Mouse (Mus musculus): ENCODE measurements around the gene Stambpl1.

The Stambpl1 gene

DNA sequence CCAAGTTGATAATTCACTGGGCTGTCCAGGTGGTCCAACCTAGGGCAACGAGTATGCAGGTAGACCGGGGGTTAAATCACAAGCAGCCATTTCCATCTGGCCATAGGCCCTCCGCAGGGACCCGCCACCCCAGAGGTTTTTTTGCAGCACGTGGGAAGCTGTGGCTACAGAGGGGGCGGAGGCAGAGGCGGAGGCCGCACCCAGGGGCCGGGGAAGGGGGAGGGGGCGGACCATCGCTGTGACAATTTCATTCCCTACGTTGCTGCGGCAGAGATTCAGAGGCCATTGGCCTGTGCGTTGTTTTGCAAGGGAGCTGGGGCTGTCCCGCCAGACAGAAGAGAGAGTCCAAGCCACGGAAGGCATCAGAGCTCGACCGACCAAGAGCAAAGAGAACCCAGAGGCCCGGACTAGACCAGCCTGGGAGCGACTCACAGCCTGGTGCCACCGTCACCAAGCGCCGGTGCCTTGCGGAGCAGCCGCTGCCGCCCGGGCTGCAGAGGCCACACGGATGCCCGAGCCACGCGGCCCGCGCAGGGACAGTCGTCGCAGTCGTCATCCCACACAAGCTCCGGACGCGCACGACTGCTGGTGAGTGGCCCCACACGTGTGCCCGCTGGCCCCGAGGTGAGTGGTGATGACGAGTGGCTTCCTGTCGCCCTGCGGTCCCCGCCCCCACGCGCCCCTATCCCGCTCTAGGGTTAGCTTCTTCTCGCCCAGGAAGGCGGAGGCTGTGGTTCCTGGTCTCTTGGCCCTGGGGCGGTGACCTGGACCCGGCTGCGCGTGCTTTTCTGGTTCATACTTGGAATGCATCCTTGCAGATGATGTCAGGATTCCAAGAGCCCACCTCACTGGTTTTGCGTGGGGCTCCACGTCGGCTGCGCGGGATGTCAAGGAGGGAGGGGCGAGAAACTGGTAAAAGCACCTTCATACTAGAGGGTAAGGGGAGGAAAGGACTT, at the start of gene Stambpl1:
Gene Stambpl1, plus strand, starts transcription at position 222 of the 956 bp plus-strand sequence.
- DNase-seq (ENCODE audit: low spot score): peak; percentile 31

DNA sequence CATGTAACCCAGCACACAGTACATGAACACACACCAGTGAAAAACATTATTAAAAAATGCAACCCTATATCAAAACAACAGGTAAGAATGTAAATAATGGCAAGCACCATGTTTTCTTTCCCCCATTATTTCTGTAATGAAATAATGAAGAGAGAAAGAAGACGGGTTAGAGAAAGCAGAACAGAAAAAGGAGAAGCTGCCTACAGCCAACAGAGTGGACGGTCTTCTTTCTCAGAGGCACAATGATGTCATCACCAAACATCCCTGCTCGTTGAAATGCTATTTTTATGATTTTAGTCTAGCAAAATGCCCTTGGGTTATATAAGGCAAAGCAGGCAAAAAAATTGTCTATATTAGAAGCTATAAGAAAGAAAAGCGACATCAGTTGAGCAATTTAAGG, 43.6 kb upstream of the Stambpl1 start:
- no peak for DNase-seq (ENCODE audit: low spot score)

- no peak for DNase-seq (ENCODE audit: low spot score)
Observed at GRCm38 (mm10) chr19:34151909-34152308, 40.1 kb upstream of the Stambpl1 start.

- no peak for DNase-seq (ENCODE audit: low spot score)
Observed at GRCm38 (mm10) chr19:34153263-34154144, 38.5 kb upstream of the Stambpl1 start.

DNA sequence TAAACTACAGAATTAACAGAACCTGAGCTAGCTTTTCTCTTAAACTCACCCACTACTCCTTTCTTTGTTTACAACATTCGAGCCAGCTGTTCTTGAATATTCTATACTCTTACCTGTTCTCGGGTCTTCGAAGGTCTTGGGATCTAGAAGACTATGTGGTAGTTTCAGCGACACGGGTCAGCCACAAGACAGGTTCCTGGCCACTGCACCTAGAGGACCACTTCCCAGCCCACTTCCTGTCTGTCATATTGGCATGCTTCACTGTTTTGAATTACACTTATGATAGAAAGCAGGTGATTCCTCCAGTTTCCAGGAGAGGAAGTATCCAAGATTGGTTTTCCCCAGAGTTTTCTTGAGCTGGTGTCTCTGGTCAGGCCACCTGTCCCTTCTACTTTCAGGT, 29.3 kb upstream of the Stambpl1 start:
- no peak for DNase-seq (ENCODE audit: low spot score)

GRCm38 (mm10) chr19:34165891-34166290, 26.1 kb upstream of the Stambpl1 start, which contains the start of gene Ankrd22:
TSS of gene Ankrd22 (minus strand) at chr19:34166053.
- DNase-seq (ENCODE audit: low spot score): no peak

DNA sequence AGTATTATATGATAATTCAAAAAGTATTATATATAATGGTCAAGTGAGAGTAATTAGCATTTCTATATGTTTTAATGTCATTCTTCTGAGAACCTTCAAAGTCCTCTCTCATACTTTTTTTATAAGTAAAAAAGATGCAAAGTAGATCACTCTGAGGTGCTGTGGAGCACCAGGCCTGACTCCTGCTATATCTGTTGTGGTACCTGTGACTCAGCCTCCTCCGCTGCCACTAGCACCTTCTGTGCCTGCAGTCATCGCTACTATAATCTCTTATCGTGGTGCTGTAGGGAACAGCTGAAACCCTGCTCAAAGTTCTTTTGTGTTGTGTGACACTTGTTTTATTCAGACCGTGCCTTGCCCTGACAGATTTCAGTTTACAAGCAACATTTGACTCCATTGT, 25.6 kb upstream of the Stambpl1 start:
- DNase-seq (ENCODE audit: low spot score): no peak

- no peak for DNase-seq (ENCODE audit: low spot score)
Observed at GRCm38 (mm10) chr19:34167896-34168661, 23.9 kb upstream of the Stambpl1 start.

DNA sequence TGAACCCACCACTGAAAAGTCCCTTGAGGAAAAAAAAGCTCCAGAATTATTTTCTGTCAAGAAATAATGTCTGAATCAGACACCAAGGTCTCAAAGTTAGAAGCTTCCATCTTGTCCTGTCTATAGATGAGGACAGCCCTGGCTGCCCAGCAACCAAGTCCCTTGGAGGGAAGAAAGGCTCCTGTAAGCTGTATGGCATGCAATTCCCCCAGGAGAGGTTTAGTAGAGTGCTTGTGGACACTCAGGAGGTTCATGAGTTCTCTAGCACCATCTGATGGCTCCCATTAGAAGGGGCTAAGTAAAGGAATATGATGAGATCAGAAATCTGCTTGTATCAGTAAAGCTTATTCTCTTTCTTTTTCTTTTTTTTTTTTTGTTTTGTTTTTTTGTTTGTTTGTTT, 22.9 kb upstream of the Stambpl1 start:
- no peak for DNase-seq (ENCODE audit: low spot score)

DNA sequence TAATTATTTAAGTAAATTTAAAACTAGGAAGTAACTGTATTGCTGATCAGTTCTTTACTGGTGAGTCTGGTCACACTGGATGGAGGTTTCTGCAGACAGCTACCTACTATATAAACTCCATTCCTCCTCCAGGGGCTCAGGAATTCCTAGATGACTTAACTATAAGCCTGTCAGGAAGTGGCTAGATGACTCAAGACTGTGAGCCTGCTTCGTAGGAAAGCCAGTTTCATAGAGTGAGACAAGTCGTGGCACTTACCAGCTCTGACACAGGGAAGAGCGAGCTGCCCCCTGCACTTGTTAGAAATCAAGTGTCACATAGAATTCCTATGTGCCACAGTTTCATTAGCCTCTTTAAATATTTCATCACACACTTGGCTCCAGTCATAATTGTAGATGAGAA, 20.9 kb upstream of the Stambpl1 start:
- no peak for DNase-seq (ENCODE audit: low spot score)

DNA sequence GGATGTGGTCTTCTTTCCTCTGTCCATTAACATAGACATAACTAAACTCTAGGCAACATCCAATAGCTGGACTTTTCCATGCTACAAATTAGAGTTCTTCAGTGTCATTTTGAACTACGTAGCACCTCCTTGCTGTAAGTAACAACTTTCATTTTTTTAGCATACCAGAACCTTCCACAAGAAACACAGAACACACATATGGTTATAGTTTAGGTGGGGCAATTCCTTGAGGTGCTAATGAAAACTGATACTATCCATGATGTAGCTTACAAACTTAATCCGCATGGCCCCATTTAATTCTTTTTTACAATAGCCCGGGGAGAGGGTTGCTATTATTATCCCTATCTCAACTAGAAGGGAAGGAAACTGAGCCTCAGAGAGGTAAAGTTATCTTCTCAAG, 18.0 kb upstream of the Stambpl1 start:
- DNase-seq (ENCODE audit: low spot score): no peak

DNA sequence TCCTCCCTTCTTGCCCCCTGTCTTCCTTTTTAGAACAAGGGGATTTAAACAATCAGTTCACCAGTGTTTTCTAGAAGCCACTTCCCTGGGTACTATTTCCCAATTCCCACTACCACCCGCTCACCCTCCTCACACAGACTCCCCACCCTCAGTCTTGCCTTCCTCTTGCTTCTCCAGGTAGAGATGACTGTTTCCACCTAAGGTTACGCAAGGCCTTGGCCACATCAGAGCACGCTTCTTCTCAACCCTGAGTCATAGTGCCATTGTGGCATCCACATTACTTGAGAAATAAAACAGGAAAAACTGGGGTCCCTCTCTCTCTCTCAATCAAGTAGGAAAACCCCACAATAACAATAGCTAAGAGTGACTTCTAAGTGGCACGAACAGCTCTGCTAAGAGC, 12.9 kb upstream of the Stambpl1 start:
- no peak for DNase-seq (ENCODE audit: low spot score)

- DNase-seq (ENCODE audit: low spot score): no peak
Observed at GRCm38 (mm10) chr19:34180316-34180715, 11.7 kb upstream of the Stambpl1 start.

DNA sequence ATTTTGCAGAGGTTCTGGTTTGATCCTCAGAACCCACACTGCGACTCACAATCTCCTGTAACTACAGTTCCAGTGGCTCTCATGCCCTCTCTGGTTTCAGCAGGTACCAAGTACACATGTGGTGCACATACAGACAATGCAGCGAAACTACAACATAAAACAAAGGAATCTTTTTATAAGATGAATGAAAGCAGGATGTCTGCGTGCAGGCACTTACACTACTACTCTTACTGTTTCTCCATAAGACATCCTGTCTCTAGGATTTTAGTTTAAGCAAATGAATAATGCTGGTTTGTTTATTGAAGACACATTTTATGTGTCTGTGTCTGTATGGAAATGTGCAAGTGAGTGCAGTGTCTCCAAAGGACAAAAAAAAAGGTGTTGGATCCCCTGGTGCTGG, 10.8 kb upstream of the Stambpl1 start:
- DNase-seq (ENCODE audit: low spot score): no peak

DNA sequence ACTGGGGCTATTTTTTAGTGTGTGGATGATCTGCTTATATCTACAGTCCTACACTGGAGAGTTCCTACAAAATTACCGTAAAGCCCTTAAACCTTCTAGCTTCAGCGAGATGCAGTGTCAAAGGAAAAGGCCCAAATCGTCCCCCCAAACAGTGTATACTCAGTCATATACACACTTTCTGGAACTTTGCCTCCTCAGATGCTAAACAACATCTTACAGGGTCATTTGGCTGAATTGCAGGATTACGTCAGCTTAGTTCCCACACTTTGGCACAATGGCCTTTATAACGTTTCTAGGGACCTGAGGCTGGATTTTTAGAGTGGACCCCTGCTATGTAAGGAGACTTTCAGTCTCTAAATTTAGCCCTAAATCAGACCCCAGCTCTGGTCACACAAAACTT, 9.5 kb upstream of the Stambpl1 start:
- DNase-seq (ENCODE audit: low spot score): no peak

GRCm38 (mm10) chr19:34186845-34187244, 5.2 kb upstream of the Stambpl1 start:
- DNase-seq (ENCODE audit: low spot score): no peak

- DNase-seq (ENCODE audit: low spot score): no peak
Observed at GRCm38 (mm10) chr19:34191645-34192007, 403 bp upstream of the Stambpl1 start.

GRCm38 (mm10) chr19:34193149-34193548, 1.1 kb downstream of the Stambpl1 start:
- no peak for DNase-seq (ENCODE audit: low spot score)

- DNase-seq (ENCODE audit: low spot score): no peak
Observed at GRCm38 (mm10) chr19:34193683-34194082, 1.7 kb downstream of the Stambpl1 start.

GRCm38 (mm10) chr19:34194132-34194745, 2.2 kb downstream of the Stambpl1 start:
- no peak for DNase-seq (ENCODE audit: low spot score)

GRCm38 (mm10) chr19:34195031-34195430, 3.0 kb downstream of the Stambpl1 start:
- no peak for DNase-seq (ENCODE audit: low spot score)

- DNase-seq (ENCODE audit: low spot score): no peak
Observed at GRCm38 (mm10) chr19:34198066-34198465, 6.0 kb downstream of the Stambpl1 start.
